Mouse (Mus musculus): ENCODE measurements at regions not wholly inside any gene's neighbourhood (a gene's known extent, or its start where the extent isn't known, plus 50 kb on each side); places are given as distances from the start of the nearest gene placed in this dataset.

DNA sequence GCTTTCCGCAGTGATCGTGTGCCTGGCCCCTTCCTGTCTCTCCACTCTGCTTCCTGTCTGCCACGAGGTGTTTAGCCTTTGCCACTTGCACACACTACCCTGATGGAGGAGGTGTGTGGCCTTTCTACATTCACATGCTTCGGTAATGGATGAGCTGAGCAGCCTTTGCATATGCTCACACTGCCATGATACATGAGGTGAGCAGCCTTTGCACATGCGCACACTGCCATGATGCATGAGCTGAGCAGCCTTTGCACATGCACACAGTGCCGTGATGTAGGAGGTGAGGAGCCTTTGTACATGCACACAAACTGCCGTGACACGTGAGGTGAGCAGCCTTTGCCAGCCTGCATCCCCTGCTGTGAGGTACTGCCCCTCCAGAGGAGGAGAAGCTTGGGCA, 58.3 kb downstream of the Erv3 start:
- no peak for DNase-seq (ENCODE audit: low spot score in 2 of 2)

DNA sequence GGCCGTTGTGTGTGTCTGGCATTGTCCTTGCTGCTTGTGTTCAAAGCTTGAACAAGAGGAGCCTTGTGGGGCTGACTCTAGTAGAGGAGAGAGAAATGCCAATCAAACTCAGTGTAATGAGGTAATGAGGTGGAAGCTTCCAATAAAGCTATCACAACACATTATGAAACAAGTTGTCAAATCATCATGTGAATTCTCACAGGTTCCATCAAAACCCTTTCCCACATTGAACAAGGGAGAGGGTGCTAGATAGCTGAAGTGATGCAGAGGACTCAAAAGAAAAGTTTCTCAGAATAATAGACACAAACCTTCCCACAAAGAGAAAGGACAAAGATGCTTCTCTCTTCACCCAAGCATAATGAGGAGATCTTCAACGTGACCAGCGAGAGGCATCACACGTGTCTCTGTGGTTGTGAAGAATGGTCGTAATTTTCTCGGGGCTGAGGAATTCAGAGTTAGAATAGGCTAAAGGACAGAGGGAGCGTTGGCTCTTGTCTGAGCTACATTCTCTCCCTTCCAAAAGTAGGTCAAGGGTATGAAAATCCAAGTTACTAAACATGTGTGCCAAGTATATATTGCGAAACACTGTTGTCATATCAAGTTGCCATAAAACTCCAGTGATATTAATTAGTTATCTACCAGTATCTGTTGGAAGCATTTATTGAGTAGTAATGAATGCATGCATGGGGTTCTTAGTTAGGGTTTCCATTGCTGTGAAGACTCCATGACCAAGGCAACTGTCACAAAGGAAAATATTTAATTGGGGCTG, 59.2 kb downstream of the Erv3 start:
- DNase-seq (ENCODE audit: low spot score in 2 of 2) = no peak

DNA sequence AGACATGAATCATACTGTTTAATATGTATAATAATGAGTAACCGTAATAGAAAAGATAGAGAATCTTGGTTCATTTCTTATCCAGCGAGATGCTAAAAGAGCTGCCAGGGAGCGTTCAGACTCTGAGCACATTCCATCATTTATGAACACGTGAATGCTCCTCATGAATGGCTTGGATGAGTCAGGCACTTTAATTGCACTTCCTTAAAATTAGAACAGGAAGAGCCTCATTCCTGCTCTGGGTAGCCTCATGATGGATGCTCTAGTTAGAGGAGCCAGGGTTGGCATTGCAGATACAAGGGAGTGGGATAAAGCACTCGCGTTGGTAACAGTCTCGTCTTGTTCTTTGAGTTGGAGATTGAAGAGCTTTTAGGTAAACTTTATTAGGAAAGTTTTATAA, 60.1 kb downstream of the Erv3 start:
- DNase-seq (ENCODE audit: low spot score in 2 of 2) = no peak

DNA sequence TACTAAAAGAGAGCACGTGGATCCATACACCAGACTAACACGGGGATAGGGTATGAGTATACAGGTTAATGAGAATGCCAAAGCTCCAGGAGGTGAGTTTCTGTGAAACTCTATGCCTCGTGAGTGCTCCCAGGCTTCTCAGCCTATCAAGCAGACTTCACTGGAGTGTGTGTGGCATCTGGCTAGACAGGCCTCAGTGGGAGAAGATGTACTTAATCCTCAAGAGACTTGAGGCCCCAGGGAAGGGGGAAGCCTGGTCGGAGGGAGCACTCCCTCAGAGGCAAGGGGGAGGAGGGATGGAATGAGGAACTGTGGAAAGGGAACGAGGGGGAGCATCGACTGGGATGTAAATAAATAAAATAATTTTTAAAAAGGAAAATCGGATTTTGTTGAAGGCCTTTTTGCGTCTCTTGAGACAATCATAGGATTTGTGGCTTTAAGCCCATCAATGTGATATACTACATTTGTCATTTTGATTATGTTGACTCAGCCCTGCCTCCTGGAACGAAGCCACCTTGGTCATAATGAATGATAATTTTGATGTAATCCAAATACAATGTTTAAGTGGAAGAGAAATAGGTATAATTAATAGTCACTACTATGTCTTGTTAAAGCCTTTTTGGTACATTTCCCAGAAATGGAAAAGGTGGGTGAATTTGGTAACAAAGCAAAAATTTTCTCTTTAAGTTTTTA, 62.4 kb downstream of the Erv3 start:
- DNase-seq (ENCODE audit: low spot score in 2 of 2) = no peak

- no peak for DNase-seq (ENCODE audit: low spot score in 2 of 2)
Observed at GRCm38 (mm10) chr2:131775381-131775780, 84.2 kb downstream of the Erv3 start.

GRCm38 (mm10) chr2:131773691-131774090, 85.9 kb downstream of the Erv3 start:
- no peak for DNase-seq (ENCODE audit: low spot score in 2 of 2)

GRCm38 (mm10) chr2:131772163-131772562, 87.4 kb downstream of the Erv3 start:
- DNase-seq (ENCODE audit: low spot score in 2 of 2) = no peak

DNA sequence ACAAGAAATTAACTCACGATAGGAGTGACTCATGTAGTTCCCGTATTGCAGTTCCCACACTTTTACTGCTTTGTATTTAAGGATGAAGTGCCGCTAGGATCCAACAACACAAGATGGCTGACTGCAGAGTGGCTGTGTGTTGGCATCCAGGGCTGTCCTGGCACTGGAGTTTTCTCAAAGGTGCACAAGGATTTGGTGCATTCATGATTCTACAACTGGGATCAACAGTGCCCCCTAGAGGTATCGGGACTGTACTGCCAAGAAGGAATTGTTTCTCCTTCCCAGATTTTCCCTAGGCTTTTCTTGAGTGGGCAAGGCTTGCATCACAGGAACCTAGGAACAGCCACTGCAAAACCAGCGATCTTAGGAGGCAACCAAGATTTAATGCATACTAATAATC, 88.7 kb downstream of the Erv3 start:
- peak; percentile 45 to 84 for DNase-seq (ENCODE audit: low spot score in 2 of 2)

- no peak for DNase-seq (ENCODE audit: low spot score in 2 of 2)
Observed at GRCm38 (mm10) chr2:131769656-131770210, 89.8 kb downstream of the Erv3 start.

- DNase-seq (ENCODE audit: low spot score in 2 of 2) = no peak
Observed at GRCm38 (mm10) chr2:131766500-131766899, 93.0 kb downstream of the Erv3 start.

- DNase-seq (ENCODE audit: low spot score in 2 of 2) = no peak
Observed at GRCm38 (mm10) chr2:131761507-131761906, 98.0 kb downstream of the Erv3 start.

GRCm38 (mm10) chr2:131757183-131757903, 102.2 kb downstream of the Erv3 start:
- no peak for DNase-seq (ENCODE audit: low spot score in 2 of 2)

GRCm38 (mm10) chr2:131755107-131755506, 104.4 kb downstream of the Erv3 start:
- DNase-seq (ENCODE audit: low spot score in 2 of 2) = no peak

GRCm38 (mm10) chr2:131753436-131753835, 106.1 kb downstream of the Erv3 start:
- no peak for DNase-seq (ENCODE audit: low spot score in 2 of 2)

- no peak for DNase-seq (ENCODE audit: low spot score in 2 of 2)
Observed at GRCm38 (mm10) chr2:131750679-131751078, 108.9 kb downstream of the Erv3 start.

- no peak for DNase-seq (ENCODE audit: low spot score in 2 of 2)
Observed at GRCm38 (mm10) chr2:131750206-131750605, 109.3 kb downstream of the Erv3 start.

DNA sequence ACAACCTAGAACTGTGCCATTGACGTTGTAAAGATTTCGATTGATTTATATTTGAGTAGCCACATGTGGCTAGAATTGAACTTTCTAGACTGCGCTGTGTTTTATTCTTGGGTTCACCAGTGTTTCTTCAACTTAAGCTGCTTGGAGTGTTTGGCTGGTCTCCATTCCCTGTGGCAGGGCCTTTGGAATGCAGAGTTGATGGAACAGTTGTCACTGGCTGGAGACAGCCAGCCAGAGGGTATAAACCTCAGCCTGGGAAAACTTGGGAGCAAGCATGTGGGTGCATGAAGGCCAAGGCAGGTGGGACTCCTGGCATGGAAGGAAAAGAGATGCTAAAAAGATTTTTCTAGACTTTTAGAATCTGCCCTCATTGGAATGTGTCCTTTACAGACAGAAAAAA, 109.8 kb downstream of the Erv3 start:
- DNase-seq (ENCODE audit: low spot score in 2 of 2) = no peak

GRCm38 (mm10) chr2:131748791-131749190, 110.8 kb downstream of the Erv3 start:
- DNase-seq (ENCODE audit: low spot score in 2 of 2) = peak; percentile 77 to 91

DNA sequence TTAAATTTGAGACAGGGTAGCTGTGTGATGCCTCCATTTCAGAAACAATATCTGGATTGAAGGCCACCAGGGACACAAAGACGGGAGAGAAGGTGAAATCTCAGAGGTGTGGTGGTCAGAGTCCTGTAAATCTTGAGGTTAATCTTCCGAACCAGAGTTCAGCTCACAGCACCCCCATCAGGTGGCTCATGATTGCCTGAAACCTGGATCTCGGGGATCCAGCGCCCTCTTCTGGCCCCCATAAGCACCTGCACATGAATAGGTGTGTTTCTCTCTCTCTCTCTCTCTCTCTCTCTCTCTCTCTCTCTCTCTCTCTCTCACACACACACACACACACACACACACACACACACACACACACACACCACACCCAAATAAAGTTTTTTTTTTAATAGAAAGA, 111.8 kb downstream of the Erv3 start:
- DNase-seq (ENCODE audit: low spot score in 2 of 2) = no peak

DNA sequence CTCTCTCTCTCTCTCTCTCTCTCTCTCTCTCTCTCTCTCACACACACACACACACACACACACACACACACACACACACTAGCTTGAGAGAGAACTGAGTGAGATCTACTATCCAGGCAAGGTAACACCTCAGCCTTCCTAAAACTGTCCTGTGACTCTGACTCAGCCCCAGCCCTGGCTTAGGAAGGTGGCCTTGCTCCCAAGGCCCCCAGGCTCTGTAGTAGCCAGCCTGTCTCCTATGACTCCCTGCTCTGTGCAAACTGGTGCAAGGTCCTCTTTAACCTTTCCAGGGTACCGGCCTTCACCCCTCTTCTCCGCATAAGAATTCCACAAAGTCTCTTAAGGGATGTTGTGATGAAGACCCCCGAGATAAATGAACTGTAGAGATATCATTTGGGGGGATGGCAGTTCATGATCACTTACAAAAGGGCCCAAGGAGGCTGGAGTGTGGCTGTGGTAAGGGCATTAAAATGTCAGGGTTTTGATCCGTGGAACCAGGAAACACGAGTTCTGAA, 114.1 kb downstream of the Erv3 start:
- DNase-seq (ENCODE audit: low spot score in 2 of 2) = no peak

DNA sequence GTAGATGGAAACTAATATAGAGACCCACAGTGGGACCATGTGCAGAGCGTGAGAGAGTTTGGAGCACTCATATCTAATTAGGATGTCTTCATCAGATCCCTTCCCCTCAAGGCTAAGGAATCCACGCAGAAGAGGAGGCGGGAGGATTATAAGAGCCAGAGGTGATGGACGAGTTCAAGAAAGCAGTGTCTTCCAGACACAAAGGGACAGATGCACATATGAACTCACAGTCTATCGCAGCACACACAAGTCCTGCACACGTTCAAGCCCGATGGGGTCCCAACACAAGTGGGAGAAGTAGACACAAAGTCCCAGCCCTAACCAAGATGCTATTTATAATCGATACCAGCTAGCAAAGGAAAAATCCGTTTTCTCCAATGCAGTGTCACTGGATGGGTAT, 114.6 kb downstream of the Erv3 start:
- no peak for DNase-seq (ENCODE audit: low spot score in 2 of 2)

- peak; percentile 62 to 85 for DNase-seq (ENCODE audit: low spot score in 2 of 2)
Observed at GRCm38 (mm10) chr2:131740456-131740855, 119.1 kb downstream of the Erv3 start.

All from layer of hippocampus, adult 18-20 months (tissue).